Mouse (Mus musculus): Measurements from ENCODE around the gene Ppp1r9a. TPM values are rescaled to one million over a fixed set of nuclear protein-coding genes. Genes with fewer than 3 reads are reported as not detected.

Gene Ppp1r9a
- total RNA-seq, 1 experiment from 2014 or later = 61.2 TPM

GRCm38 (mm10) chr6:5052309-5052708 lies 149.6 kb downstream of the Ppp1r9a start:
- DNase-seq = no peak

- no peak for DNase-seq
Measured at GRCm38 (mm10) chr6:5054446-5055095, 151.9 kb downstream of the Ppp1r9a start.

- DNase-seq = no peak
Measured at GRCm38 (mm10) chr6:5074736-5075135, 172.0 kb downstream of the Ppp1r9a start.

- DNase-seq = no peak
Measured at GRCm38 (mm10) chr6:5075680-5076079, 173.0 kb downstream of the Ppp1r9a start.

GRCm38 (mm10) chr6:5078009-5078408 lies 175.3 kb downstream of the Ppp1r9a start:
- DNase-seq = no peak

GRCm38 (mm10) chr6:5079108-5079507 lies 176.4 kb downstream of the Ppp1r9a start:
- no peak for DNase-seq

GRCm38 (mm10) chr6:5080094-5080493 lies 177.4 kb downstream of the Ppp1r9a start:
- no peak for DNase-seq

GRCm38 (mm10) chr6:5080496-5080895 lies 177.8 kb downstream of the Ppp1r9a start:
- no peak for DNase-seq

- no peak for DNase-seq
Measured at GRCm38 (mm10) chr6:5081099-5081498, 178.4 kb downstream of the Ppp1r9a start.

- no peak for DNase-seq
Measured at GRCm38 (mm10) chr6:5082144-5082543, 179.4 kb downstream of the Ppp1r9a start.

- no peak for DNase-seq
Measured at GRCm38 (mm10) chr6:5082740-5083139, 180.0 kb downstream of the Ppp1r9a start.

- DNase-seq = no peak
Measured at GRCm38 (mm10) chr6:5083957-5084356, 181.2 kb downstream of the Ppp1r9a start.

- no peak for DNase-seq
Measured at GRCm38 (mm10) chr6:5091873-5092272, 189.2 kb downstream of the Ppp1r9a start.

GRCm38 (mm10) chr6:5092795-5093194 lies 190.1 kb downstream of the Ppp1r9a start:
- DNase-seq = no peak

GRCm38 (mm10) chr6:5093516-5093915 lies 190.8 kb downstream of the Ppp1r9a start:
- DNase-seq = peak; percentile 37

GRCm38 (mm10) chr6:5095365-5095973 lies 192.8 kb downstream of the Ppp1r9a start:
- no peak for DNase-seq

- DNase-seq = no peak
Measured at GRCm38 (mm10) chr6:5097309-5097708, 194.6 kb downstream of the Ppp1r9a start.

GRCm38 (mm10) chr6:5099282-5099681 lies 196.6 kb downstream of the Ppp1r9a start:
- no peak for DNase-seq

- no peak for DNase-seq
Measured at GRCm38 (mm10) chr6:5099842-5100241, 197.1 kb downstream of the Ppp1r9a start.

GRCm38 (mm10) chr6:5100347-5100746 lies 197.6 kb downstream of the Ppp1r9a start:
- no peak for DNase-seq

GRCm38 (mm10) chr6:5102741-5103140 lies 200.0 kb downstream of the Ppp1r9a start:
- no peak for DNase-seq

- no peak for DNase-seq
Measured at GRCm38 (mm10) chr6:5103769-5104168, 201.1 kb downstream of the Ppp1r9a start.

GRCm38 (mm10) chr6:5104238-5104637 lies 201.5 kb downstream of the Ppp1r9a start:
- DNase-seq = no peak

GRCm38 (mm10) chr6:5108494-5108893 lies 205.8 kb downstream of the Ppp1r9a start:
- no peak for DNase-seq
